Mouse (Mus musculus) forebrain, postnatal 0 days (tissue): Measurements from ENCODE around the gene Cmip. TPM values are rescaled to one million over a fixed set of nuclear protein-coding genes. Genes with fewer than 3 reads are reported as not detected.

Source experiments
- ATAC-seq: fragments of 200-750 bp; cut with Nextera tagmentation; 2 replicates; pipeline ENCODE4 v1.8.0; 2017; ENCODE audit warnings: mild to moderate bottlenecking, moderate library complexity
- DNase-seq: peaks from one replicate; pipeline ENCODE4 v3.0.0-alpha.2; 2015
- H3K27ac ChIP-seq: fragments of 300-500 bp; sonication (generic); 2 replicates; pipeline ENCODE4 v1.5.1; 2014; ENCODE audit warnings: low read depth, mild to moderate bottlenecking, antibody characterized with exemption, low read length, moderate library complexity, mixed read lengths
- H3K27me3 ChIP-seq: fragments of 300-500 bp; sonication (generic); 2 replicates; pipeline ENCODE4 v1.6.1; 2014; ENCODE audit warnings: mild to moderate bottlenecking, low read length, mixed read lengths; ENCODE audit not compliant: insufficient read depth
- H3K36me3 ChIP-seq: fragments of 300-500 bp; sonication (generic); 2 replicates; pipeline ENCODE4 v1.6.1; 2014; ENCODE audit warnings: mild to moderate bottlenecking, moderate library complexity; ENCODE audit not compliant: insufficient read depth
- H3K4me1 ChIP-seq: fragments of 300-500 bp; sonication (generic); 2 replicates; pipeline ENCODE4 v1.6.1; 2014; ENCODE audit warnings: antibody characterized with exemption; ENCODE audit not compliant: insufficient read depth
- H3K4me2 ChIP-seq: fragments of 300-500 bp; sonication (generic); 2 replicates; pipeline ENCODE4 v1.6.1; 2014; ENCODE audit warnings: low read depth, mild to moderate bottlenecking, moderate library complexity
- H3K4me3 ChIP-seq: fragments of 300-500 bp; sonication (generic); 2 replicates; pipeline ENCODE4 v1.5.1; 2014; ENCODE audit warnings: low read depth, low read length, mixed read lengths
- H3K9ac ChIP-seq: fragments of 300-500 bp; sonication (generic); 2 replicates; pipeline ENCODE4 v1.6.1; 2014; ENCODE audit warnings: mild to moderate bottlenecking
- H3K9me3 ChIP-seq: fragments of 300-500 bp; sonication (generic); 2 replicates; pipeline ENCODE4 v1.6.1; 2016; ENCODE audit warnings: low read length
- CTCF ChIP-seq: sonication (generic); IDR thresholded peaks from 2 replicates; pipeline ENCODE4 v1.5.1; 2016; ENCODE audit warnings: antibody characterized with exemption, control low read depth, low read depth
- WGBS: fragments of 180-500 bp; shearing (Covaris S2); extraction: QIAGEN DNeasy Blood & Tissue Kit; methylation state at CpG from one replicate; pipeline ENCODE4 v1.1.7; 2014; 5-methylcytosine and 5-hydroxymethylcytosine counted together
- polyA plus RNA-seq: library from polyadenylated mRNA; unstranded; fragments of >200 nt; fragmentation: Nextera tagmentation; extraction: Ambion mirVana; gene quantifications from 2 replicates; pipeline ENCODE4 v1.2.1, GENCODE M21; 2015
- total RNA-seq: library from RNA; depleted of rRNA; stranded (reverse); fragments of >200 nt; gene quantifications from 2 replicates; pipeline ENCODE4 v1.2.3, GENCODE M21; 2014

The Cmip gene
- total and polyA plus RNA-seq, 2 experiments from 2014 or later, result 192 to 204 TPM

DNA sequence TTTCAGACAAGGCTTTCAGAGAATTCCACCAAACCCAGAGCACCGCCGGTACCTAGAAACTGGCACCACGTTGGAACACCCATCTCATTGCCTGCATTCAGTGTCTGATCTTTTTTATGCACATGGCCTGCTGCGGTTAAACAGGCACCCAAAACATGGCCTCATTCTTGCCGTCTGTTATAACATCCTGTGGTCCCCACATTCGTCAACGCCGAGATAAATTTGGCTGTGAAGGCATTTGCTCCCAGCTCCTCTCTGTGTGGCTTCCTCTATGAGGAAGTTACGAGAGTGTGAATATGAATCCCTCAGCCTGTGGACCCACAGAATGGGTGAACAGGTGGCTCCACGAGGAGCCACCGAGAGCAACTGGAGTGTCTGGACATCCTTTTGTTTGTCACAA lies 8.5 kb upstream of the Cmip start:
- H3K9me3 ChIP-seq, result no peaks in the 10 kb centered on the region
- H3K27ac ChIP-seq, result no peak overlapping the region
- 87% methylated on average over 11 of the region's 11 CpGs for WGBS
- H3K36me3 ChIP-seq, result no peaks in the 10 kb centered on the region
- no peak overlapping the region for H3K9ac ChIP-seq
- H3K4me3 ChIP-seq, result no peak overlapping the region
- ATAC-seq (no peak), DNase-seq (no peak)
- H3K27me3 ChIP-seq, result no peaks in the 10 kb centered on the region
- no peak for TF ChIP-seq CTCF
- no peak overlapping the region for H3K4me2 ChIP-seq
- H3K4me1 ChIP-seq, result no peaks in the 10 kb centered on the region

DNA sequence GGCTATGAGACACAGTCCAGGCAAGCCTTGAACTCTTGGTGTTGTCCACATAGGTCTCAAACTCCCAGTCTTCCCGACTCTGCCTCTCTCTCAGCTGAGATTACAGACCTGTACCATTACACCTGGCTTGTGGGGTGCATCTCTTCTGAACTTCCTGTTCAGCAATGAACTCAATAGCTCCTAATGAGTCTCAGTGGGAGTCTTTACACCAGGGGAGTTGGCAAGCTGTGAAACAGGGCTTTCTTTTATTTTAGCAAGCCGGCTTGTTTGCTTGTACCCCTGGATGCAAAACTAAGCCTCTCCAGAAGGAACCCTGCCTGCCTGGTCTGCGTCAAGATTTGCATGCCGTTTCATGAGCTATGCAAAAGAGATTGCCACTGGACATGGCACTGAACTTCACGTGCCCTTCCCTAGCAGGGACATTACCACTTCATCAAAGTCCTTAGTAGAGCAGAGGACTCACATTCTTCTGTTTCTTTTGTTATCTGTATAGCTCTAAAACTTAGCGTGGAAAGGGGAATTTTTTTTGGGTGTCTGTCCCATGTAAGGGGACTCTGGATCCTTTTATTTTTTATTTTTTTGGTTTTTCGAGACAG lies 5.7 kb upstream of the Cmip start:
- no peak overlapping the region for H3K27ac ChIP-seq
- no peaks in the 10 kb centered on the region for H3K9me3 ChIP-seq
- no peak for ATAC-seq
- no peak overlapping the region for H3K4me2 ChIP-seq
- TF ChIP-seq CTCF, result no peak
- no peaks in the 10 kb centered on the region for H3K4me1 ChIP-seq
- no peak overlapping the region for H3K4me3 ChIP-seq
- H3K27me3 ChIP-seq, result no peaks in the 10 kb centered on the region
- H3K36me3 ChIP-seq, result no peaks in the 10 kb centered on the region
- no peak for DNase-seq
- WGBS, result 27% methylated on average over 7 of the region's 7 CpGs
- H3K9ac ChIP-seq, result no peak overlapping the region

DNA sequence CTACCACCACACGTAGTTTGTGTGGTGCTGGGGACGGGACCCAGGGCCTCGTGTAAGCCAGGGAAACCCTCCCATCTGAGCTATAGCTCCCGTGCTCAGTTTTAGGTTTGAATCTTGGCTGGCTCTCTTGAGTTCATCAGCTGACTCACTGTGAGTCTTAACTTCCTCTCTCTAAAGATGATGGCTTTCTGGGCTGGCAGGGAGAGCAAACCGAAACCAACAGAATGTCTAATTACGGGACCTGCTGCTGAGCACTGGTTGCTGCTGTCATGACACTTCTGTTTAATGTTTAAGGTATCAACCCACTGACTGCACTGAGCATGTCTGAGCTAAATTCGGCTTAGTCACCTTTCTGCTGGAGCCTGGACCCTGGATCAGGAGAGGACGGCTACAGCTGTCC lies 4.2 kb upstream of the Cmip start:
- H3K4me3 ChIP-seq, result no peak overlapping the region
- TF ChIP-seq CTCF, result no peak
- H3K36me3 ChIP-seq, result no peaks in the 10 kb centered on the region
- DNase-seq, result no peak
- no peaks in the 10 kb centered on the region for H3K4me1 ChIP-seq
- no peaks in the 10 kb centered on the region for H3K27me3 ChIP-seq
- 96% methylated on average over 8 of the region's 8 CpGs for WGBS
- no peaks in the 10 kb centered on the region for H3K9me3 ChIP-seq
- no peak overlapping the region for H3K4me2 ChIP-seq
- no peak overlapping the region for H3K9ac ChIP-seq
- H3K27ac ChIP-seq, result no peak overlapping the region
- no peak for ATAC-seq

DNA sequence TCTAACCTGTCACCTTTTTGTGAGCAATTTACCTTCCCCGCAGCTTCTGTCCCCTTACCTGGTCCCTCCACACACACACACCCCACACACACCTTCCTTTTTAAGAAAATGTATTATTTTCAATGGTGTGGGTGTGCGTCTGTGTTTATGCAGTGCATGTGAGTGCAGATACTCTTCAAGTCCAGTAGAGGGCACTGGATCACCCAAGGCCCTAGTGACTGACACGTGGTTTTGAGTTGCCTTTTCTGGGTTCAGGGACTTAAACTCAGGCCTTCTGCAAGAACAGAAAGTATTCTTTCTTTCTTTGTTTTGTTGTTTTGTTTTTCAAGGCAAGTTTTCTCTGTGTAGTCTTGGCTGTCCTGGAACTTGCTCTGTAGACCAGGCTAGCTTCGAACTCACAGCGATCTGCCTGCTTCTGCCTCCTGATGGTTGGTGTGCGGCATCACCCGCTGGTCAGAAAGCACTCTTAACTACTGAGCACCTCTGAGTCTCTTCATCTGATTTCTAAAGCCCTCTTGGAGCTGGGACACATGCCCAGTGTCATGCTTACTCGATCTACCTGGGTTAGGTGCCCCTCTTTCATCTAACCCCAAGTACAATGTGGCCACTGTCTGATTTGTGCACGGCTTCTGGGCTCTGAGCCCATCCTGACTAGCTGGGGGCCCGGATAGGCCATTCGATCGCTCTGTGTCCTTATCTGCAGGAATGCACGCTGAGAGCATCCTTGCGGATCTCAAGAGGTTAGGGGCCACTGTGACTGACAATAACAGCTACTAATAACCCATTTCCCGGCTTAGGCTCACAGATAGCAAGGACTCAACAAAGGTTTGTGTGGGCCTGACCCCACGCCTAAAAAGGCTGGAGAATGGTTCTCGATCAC lies 3.2 kb upstream of the Cmip start:
- H3K9me3 ChIP-seq, result no peaks in the 10 kb centered on the region
- ATAC-seq, result no peak
- WGBS, result 92% methylated on average over 17 of the region's 17 CpGs

DNA sequence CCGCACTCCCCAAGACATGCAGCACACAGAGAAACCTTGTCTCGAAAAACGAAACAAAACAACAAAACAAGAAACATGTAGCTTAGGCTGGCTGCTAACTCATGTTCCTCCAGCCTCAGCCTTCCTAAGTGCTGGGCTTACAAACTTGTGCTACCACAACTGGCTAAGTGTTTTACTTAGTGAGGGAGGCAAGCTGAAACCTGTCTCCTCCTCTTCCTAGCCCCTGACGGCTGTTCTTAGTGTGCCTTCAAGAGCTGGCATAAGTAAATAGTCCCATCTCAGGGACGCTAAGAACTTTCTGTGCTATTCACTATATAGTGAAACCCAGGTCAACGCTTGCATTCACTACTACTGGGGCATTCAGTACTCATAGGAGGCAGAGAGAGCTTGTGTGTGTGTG lies 2.4 kb upstream of the Cmip start:
- Histone ChIP-seq H3K9ac (no peak overlapping the region), H3K36me3 (no peaks in the 10 kb centered on the region), H3K27ac (no peak overlapping the region), H3K4me1 (peaks cover 3% of the 10 kb centered on the region; the same call in 1 of the 2 replicates), H3K4me2 (no peak overlapping the region), H3K9me3 (no peaks in the 10 kb centered on the region), H3K27me3 (no peaks in the 10 kb centered on the region), H3K4me3 (no peak overlapping the region)
- WGBS, result 86% methylated on average over 6 of the region's 6 CpGs
- no peak for ATAC-seq
- no peak for TF ChIP-seq CTCF
- no peak for DNase-seq

More for the DNA sequence above, 3.2 kb upstream of the Cmip start:
- no peak overlapping the region for H3K4me2 ChIP-seq
- H3K27me3 ChIP-seq, result no peaks in the 10 kb centered on the region
- no peak overlapping the region for H3K9ac ChIP-seq
- H3K4me3 ChIP-seq, result no peak overlapping the region
- TF ChIP-seq CTCF, result peak; percentile 29
- H3K4me1 ChIP-seq, result no peaks in the 10 kb centered on the region
- DNase-seq, result no peak
- no peak overlapping the region for H3K27ac ChIP-seq
- H3K36me3 ChIP-seq, result no peaks in the 10 kb centered on the region

DNA sequence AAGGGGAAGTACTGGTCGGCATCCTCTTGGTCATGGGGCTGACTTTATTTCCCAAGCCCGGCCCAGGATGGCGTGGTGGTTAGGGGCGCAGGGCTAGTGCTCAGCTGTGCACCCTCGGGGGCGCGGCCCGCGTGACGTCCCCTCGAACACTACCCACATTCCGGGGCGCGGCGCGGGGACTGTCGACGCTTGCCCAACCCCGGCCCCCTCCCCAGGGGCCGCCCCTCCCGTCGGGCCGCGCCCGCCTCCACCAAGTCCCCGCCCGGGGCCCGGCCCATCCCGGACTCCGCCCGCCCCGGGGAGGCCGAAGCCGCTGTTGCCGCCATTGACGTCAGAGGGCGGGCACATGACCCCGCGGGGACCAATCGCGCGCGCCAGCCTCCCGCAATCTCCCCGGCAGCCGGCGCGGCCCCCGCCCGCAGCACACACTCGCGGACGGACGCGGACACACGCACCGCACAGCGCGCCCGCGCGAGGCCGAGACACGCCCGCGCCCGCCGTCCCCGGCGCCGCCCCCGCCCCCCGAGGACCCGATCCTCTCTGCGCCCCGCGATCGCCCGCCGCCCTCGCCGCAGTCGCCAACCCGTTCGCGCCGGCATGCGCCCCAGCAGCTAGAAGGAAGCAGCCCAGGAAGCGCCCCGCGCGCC lies 449 bp upstream of the Cmip start:
- 2% methylated on average over 69 of the region's 92 CpGs for WGBS
- DNase-seq (peak; percentile 95), ATAC-seq (peak; percentile 90)
- Histone ChIP-seq H3K27ac (peak overlapping the region; percentile 90), H3K9ac (peak overlapping the region; percentile 90), H3K9me3 (no peaks in the 10 kb centered on the region), H3K4me1 (peaks cover 13% of the 10 kb centered on the region), H3K27me3 (no peaks in the 10 kb centered on the region), H3K36me3 (no peaks in the 10 kb centered on the region), H3K4me2 (peak overlapping the region; percentile 88), H3K4me3 (peak overlapping the region; percentile 96)
- no peak for TF ChIP-seq CTCF
